Mouse (Mus musculus): ENCODE data around the gene Snrnp25.

DNA sequence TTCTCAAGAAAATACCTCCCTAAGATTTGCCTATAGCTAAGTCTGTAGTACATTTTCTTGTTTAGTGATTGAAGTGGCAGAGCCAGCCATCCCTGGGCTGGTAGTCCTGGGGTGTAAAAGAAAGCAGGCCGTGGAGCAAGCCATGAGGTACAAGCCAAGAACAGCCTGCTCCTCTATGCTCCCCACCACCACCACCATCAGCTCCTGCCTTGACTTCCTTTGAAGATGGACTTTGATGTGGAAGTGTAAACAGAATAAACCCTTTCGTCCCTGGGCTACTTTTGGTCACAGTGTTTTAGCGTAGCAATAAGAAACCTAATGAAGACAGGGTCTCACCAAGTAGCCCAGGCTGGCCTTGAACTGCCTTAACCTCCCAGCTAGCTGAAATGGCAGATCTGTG lies 7.4 kb upstream of the Snrnp25 start:
- TF ChIP-seq CTCF (IDR thresholded peaks at IDR 0.05; ENCODE audit: low read depth) (no peak), EP300 (optimal IDR thresholded peaks at IDR 0.05) (no peak)
